Mouse (Mus musculus) mouse embryonic stem cell (cell line): ENCODE results near the gene Zfp597.

Source experiments
- in situ Hi-C, 2 experiments: fragments of 300-500 bp; cut with MboI; formaldehyde crosslinking; loops; 1 replicate in 1 of 2; 3 replicates in 1 of 2; pipeline ENCODE4 v1.14.3; 2019 to 2020; ENCODE audit warnings: low sequenced_read_pairs in 2 of 2, low pct_unique_long_range_greater_than_20kb in 1 of 2, mixed read lengths in 1 of 2; ENCODE audit not compliant: unreplicated experiment in 1 of 2

Gene Zfp597

GRCm38 (mm10) chr16:3884201-3885064 lies at the start of gene Zfp597, which contains the start of gene Gm20695:
Gene Zfp597 (minus strand): TSS chr16:3884561.
Gene Gm20695 (plus strand): TSS chr16:3884648.
- in situ Hi-C loops, result no loop called here

- in situ Hi-C loops, result no loop called here
These were observed 49.7 kb upstream of the Zfp597 start for GRCm38 (mm10) chr16:3934091-3934490.

GRCm38 (mm10) chr16:3933536-3933935 lies 49.2 kb upstream of the Zfp597 start:
- in situ Hi-C loops, result no loop called here

- in situ Hi-C loops, result no loop called here
These were observed 44.8 kb upstream of the Zfp597 start for GRCm38 (mm10) chr16:3929151-3929550.

- in situ Hi-C loops, result no loop called here
These were observed 44.2 kb upstream of the Zfp597 start for GRCm38 (mm10) chr16:3928582-3928981.

- in situ Hi-C loops, result no loop called here
These were observed 39.6 kb upstream of the Zfp597 start for GRCm38 (mm10) chr16:3923966-3924365.

GRCm38 (mm10) chr16:3923515-3923914 lies 39.2 kb upstream of the Zfp597 start:
- in situ Hi-C loops, result no loop called here

GRCm38 (mm10) chr16:3920756-3921155 lies 36.4 kb upstream of the Zfp597 start:
- in situ Hi-C loops, result no loop called here

GRCm38 (mm10) chr16:3909118-3909517 lies 24.8 kb upstream of the Zfp597 start:
- in situ Hi-C loops, result no loop called here

GRCm38 (mm10) chr16:3908537-3909111 lies 24.3 kb upstream of the Zfp597 start, which contains the start of the genes 1700037C18Rik and Cluap1:
Gene 1700037C18Rik (minus strand): TSS chr16:3908689.
Gene Cluap1 (plus strand): TSS chr16:3908801.
- in situ Hi-C loops, result no loop called here

- in situ Hi-C loops, result no loop called here
These were observed 23.1 kb upstream of the Zfp597 start for GRCm38 (mm10) chr16:3907471-3907870.

GRCm38 (mm10) chr16:3896553-3896952 lies 12.2 kb upstream of the Zfp597 start:
- in situ Hi-C loops, result no loop called here

- in situ Hi-C loops, result no loop called here
These were observed 11.7 kb upstream of the Zfp597 start for GRCm38 (mm10) chr16:3896046-3896445.

- in situ Hi-C loops, result no loop called here
These were observed 10.9 kb upstream of the Zfp597 start for GRCm38 (mm10) chr16:3895173-3895792.

- in situ Hi-C loops, result no loop called here
These were observed 9.4 kb upstream of the Zfp597 start for GRCm38 (mm10) chr16:3893739-3894138.

GRCm38 (mm10) chr16:3891621-3892295 lies 7.4 kb upstream of the Zfp597 start:
- in situ Hi-C loops, result no loop called here

GRCm38 (mm10) chr16:3885065-3885670 lies 807 bp upstream of the Zfp597 start:
- in situ Hi-C loops, result no loop called here

GRCm38 (mm10) chr16:3876346-3876745 lies 8.0 kb downstream of the Zfp597 start:
- in situ Hi-C loops, result no loop called here
